Mouse (Mus musculus) intestine, embryonic 16.5 days (tissue): ENCODE data around the gene Htra2. TPM values are rescaled to one million over a fixed set of nuclear protein-coding genes. Genes with fewer than 3 reads are reported as not detected.

Experiments used
- ATAC-seq: fragments of 200-750 bp; cut with Nextera tagmentation; 2 replicates; pipeline ENCODE4 v1.8.0; 2017; ENCODE audit warnings: moderate TSS enrichment, moderate library complexity
- H3K27ac ChIP-seq: fragments of 300-500 bp; sonication (generic); 2 replicates; pipeline ENCODE4 v1.5.1; 2014; ENCODE audit warnings: mild to moderate bottlenecking, low read length
- H3K27me3 ChIP-seq: fragments of 300-500 bp; sonication (generic); replicated peaks from 2 replicates; pipeline ENCODE4 v1.6.1; 2014; ENCODE audit warnings: low read length, control low read depth, mixed read lengths; ENCODE audit not compliant: control insufficient read depth, insufficient read depth
- H3K36me3 ChIP-seq: fragments of 300-500 bp; sonication (generic); 2 replicates; pipeline ENCODE4 v1.6.1; 2014; ENCODE audit warnings: low read length, control low read depth; ENCODE audit not compliant: control insufficient read depth, insufficient read depth
- H3K4me1 ChIP-seq: fragments of 300-500 bp; sonication (generic); 2 replicates; pipeline ENCODE4 v1.6.1; 2014; ENCODE audit warnings: low read length, control low read depth, mixed read lengths; ENCODE audit not compliant: control insufficient read depth, insufficient read depth
- H3K4me2 ChIP-seq: fragments of 300-500 bp; sonication (generic); 2 replicates; pipeline ENCODE4 v1.6.1; 2014; ENCODE audit warnings: low read depth, low read length, control low read depth
- H3K4me3 ChIP-seq: fragments of 300-500 bp; sonication (generic); 2 replicates; pipeline ENCODE4 v1.5.1; 2014; ENCODE audit warnings: mild to moderate bottlenecking, low read length
- H3K9ac ChIP-seq: fragments of 300-500 bp; sonication (generic); 2 replicates; pipeline ENCODE4 v1.6.1; 2014; ENCODE audit warnings: low read depth, low read length
- H3K9me3 ChIP-seq: fragments of 300-500 bp; sonication (generic); 2 replicates; pipeline ENCODE4 v1.6.1; 2016; ENCODE audit warnings: low read length, control low read depth; ENCODE audit not compliant: control insufficient read depth
- WGBS: fragments of 180-500 bp; shearing (Covaris S2); extraction: QIAGEN DNeasy Blood & Tissue Kit; methylation state at CpG from one replicate; pipeline ENCODE4 v1.1.7; 2014; 5-methylcytosine and 5-hydroxymethylcytosine counted together
- polyA plus RNA-seq: library from polyadenylated mRNA; unstranded; fragments of >200 nt; fragmentation: Nextera tagmentation; extraction: Ambion mirVana; gene quantifications from 2 replicates; pipeline ENCODE4 v1.2.1, GENCODE M21; 2015

Gene Htra2
- polyA plus RNA-seq, 1 experiment from 2014 or later, result 68.5 TPM

DNA sequence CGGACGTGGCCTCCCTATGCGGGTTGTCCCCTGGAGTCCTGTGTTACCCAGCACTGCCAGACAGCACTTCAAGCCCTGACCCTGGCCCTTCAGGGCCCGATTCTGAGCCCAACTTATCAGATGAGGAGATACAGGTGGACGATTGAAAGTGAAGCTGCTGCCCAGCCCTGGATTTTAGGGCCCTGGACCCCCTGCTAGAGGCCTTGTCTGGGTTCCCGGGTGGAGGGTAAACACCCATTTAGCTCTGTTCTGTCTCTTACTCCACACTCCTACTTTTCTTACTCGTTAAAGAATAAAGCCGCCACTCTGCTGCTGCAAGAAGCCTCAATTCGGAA, 32.8 kb upstream of the Htra2 start:
- Histone ChIP-seq H3K4me1 (peaks cover 16% of the 10 kb centered on the region), H3K9ac (no peak overlapping the region), H3K4me2 (peak overlapping the region; percentile 33; the same call in 1 of the 2 replicates), H3K4me3 (0 out of 2 replicates have a peak overlapping the region, but pooled peaks have one; percentile 32), H3K36me3 (no peaks in the 10 kb centered on the region), H3K27ac (no peak overlapping the region), H3K27me3 (peaks cover 65% of the 10 kb centered on the region), H3K9me3 (no peaks in the 10 kb centered on the region)
- WGBS, result 14% methylated on average over 9 of the region's 9 CpGs
- no peak for ATAC-seq

DNA sequence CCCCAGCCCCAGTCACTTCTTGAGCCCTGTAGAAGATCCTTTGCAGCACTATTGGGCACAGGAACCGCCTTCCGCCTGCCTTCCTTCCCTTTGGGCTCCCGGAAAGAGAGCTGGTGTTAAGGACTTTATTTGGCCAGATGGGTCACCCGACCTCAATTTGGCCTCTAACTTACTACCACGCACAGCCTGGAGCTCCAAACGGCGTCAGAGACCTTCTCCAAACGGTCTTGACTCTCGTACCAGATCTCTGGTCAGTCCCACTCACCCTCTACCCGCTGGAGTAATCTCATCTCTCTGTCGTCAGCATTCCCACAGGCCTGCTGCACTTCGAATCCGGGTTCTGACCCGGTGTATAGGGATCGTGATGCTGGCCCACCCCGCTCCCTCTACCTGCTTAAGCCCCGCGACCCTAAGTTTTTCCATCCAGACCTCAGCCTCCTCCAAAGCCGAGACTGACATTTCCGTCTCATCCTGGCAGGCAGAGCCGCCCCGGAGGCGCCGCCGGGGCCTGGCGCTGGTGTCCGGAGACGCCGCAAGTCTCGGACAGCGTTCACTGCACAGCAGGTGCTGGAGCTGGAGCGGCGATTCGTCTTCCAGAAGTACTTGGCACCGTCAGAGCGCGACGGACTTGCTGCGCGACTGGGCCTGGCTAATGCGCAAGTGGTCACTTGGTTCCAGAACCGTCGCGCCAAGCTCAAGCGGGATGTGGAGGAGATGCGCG, 32.3 kb upstream of the Htra2 start:
- peaks cover 16% of the 10 kb centered on the region for H3K4me1 ChIP-seq
- no peak for ATAC-seq
- H3K36me3 ChIP-seq, result no peaks in the 10 kb centered on the region
- peaks cover 69% of the 10 kb centered on the region for H3K27me3 ChIP-seq
- peak overlapping the region; percentile 33 for H3K4me2 ChIP-seq
- WGBS, result 3% methylated on average over 47 of the region's 47 CpGs
- peak overlapping the region; percentile 32 for H3K4me3 ChIP-seq
- no peak overlapping the region for H3K9ac ChIP-seq
- no peaks in the 10 kb centered on the region for H3K9me3 ChIP-seq
- no peak overlapping the region for H3K27ac ChIP-seq

DNA sequence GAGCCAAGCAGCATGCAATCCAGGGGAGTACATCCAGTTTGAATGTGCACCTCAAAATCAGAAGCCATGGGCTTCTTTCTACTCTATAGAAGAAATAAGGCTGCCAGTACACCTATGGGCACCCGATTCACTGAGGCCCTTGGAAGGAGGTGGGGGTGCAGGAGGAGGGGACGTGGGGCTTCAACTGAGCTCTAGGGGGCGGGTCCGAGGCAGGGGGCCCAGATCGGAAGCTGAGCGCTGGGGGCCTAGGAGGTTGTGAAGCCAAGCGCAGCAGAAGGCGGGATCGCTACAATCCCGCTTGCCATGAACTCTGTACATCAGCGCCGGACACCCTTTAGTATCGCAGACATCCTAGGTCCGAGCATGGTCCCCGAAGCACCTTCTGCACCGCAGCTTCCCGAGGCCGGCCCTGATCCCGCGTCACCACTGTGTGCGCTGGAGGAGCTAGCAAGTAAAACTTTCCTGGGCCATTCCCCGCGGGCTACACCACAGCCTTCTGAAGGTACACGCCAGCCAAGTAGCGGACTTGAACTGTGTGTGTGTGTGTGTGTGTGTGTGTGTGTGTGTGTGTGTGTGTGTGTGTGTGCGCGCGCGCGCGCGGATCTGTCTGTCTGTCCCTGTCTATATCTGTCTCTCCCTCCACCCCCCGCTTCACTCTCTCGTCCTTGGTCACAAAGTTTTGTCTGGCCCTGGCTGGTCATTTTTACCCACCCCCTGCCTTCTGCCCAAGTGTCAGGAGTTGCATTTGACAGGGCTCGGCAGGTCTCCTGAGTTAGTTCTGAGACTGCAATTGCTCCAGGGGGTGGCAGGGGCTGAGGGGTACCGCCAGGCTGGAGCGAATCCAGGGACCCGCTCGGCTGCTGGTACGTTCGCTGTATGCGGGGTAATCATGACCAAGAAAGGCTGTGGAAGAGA, 31.3 kb upstream of the Htra2 start, which contains the start of gene Lbx2:
Lbx2 (plus strand) TSS at position 247 of the 915 bp plus-strand sequence.
- H3K4me1 ChIP-seq, result peaks cover 16% of the 10 kb centered on the region
- peak within 1 kb of the TSS; percentile 32 for H3K4me3 ChIP-seq
- peak within 1 kb of the TSS; percentile 33 for H3K4me2 ChIP-seq
- H3K36me3 ChIP-seq, result peaks cover 4% of the 10 kb centered on the region
- H3K27me3 ChIP-seq, result peaks cover 70% of the 10 kb centered on the region
- no peak for ATAC-seq
- no peaks in the 10 kb centered on the region for H3K9me3 ChIP-seq
- H3K9ac ChIP-seq, result 0 out of 2 replicates have a peak within 1 kb of the TSS, but pooled peaks have one; percentile 23
- no peak within 1 kb of the TSS for H3K27ac ChIP-seq
- WGBS, result 4% methylated on average over 42 of the region's 42 CpGs

DNA sequence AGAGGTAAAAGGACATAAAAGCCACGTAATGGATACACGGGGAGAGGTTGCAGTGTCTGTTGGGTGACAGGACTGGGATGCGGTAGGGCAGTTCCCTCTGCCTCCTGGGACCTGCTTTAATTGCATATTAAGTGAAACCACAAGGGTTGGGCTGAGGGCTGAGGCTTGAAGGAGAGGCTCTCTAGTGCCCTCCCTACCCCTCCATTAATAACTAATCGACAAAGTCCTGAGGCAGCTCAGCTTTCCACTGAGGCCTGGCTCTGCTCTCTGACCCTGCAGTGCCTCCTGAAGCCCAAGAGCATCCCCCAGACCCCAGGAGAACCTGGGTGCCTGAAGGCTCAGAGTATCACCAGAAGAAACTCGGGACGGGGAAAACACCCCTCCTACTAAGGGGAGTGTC, 29.4 kb upstream of the Htra2 start:
- Histone ChIP-seq H3K9me3 (no peaks in the 10 kb centered on the region), H3K4me1 (peaks cover 17% of the 10 kb centered on the region), H3K4me2 (no peak overlapping the region), H3K4me3 (no peak overlapping the region), H3K9ac (no peak overlapping the region), H3K27ac (no peak overlapping the region), H3K27me3 (peaks cover 65% of the 10 kb centered on the region), H3K36me3 (peaks cover 4% of the 10 kb centered on the region)
- 15% methylated on average over 6 of the region's 6 CpGs for WGBS
- no peak for ATAC-seq

DNA sequence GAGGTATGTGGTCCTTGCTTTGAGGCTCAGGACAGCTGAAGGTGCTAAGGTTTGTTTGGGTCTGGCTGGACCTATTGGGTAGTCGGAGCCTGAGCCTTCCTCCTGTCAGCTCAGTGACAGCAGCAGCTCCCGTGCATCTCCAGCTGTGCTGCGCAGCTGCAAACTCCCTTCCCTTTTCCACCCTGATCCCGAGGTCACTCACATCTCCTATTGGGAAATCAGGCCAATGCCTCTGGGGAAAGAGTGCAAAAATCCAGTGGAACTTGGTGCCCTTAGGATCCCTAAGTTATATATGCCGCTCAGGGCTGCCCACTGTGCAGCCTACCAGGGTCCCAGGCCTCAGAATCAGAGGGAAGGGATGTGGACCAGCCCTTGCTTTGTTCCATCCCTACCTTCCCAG, 28.4 kb upstream of the Htra2 start:
- H3K36me3 ChIP-seq, result peaks cover 4% of the 10 kb centered on the region
- H3K27me3 ChIP-seq, result peaks cover 58% of the 10 kb centered on the region
- H3K4me2 ChIP-seq, result no peak overlapping the region
- WGBS, result 35% methylated on average over 5 of the region's 5 CpGs
- H3K27ac ChIP-seq, result no peak overlapping the region
- no peak for ATAC-seq
- peaks cover 25% of the 10 kb centered on the region for H3K4me1 ChIP-seq
- no peaks in the 10 kb centered on the region for H3K9me3 ChIP-seq
- H3K9ac ChIP-seq, result no peak overlapping the region
- no peak overlapping the region for H3K4me3 ChIP-seq

DNA sequence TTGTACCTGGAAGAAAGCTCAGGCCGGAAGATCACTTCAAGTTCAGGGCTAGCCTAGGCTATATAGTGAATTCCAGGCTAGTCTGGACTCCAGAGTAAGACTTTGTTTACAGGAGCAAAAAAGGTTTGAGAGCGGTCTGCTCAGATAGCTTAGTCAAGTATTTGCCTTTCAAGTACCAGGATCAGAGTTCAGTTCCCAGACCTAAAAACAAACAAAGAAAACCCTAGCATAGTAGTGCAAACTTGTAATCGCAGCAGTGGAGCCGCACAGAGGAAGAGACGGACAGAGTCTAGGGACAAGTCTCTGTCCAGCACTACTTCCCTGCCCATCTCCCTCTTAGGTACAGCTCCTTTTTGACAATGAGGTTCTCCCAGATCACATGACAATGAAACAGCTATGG, 25.1 kb upstream of the Htra2 start:
- H3K36me3 ChIP-seq, result peaks cover 4% of the 10 kb centered on the region

DNA sequence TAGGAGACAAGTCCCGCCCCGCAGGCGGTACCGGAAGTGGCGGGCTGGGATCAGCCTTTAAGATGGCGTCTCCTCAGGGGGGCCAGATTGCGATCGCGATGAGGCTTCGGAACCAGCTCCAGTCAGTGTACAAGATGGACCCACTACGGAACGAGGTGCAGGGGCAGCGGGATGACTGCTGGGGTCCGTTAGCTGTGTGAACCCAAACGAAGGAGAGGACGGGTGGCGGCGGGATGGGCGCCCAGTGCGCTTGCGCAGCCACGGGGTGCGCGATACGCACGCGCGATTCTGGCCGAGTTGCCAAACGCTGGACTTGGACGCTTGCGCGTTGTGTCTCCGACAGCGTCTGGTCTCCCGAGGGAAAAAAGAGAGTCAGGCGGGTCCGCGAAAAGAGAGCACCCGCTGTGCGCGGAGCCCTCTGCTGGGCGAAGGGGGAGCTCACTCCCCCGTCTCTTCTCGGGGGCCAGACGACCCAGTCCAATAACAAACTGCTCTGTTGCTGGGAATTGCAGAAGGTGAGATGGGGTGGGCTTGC, 23.3 kb upstream of the Htra2 start:
- under 1% methylated on average over 46 of the region's 46 CpGs for WGBS
- peak overlapping the region; percentile 85 for H3K4me3 ChIP-seq

More for the DNA sequence above, 25.1 kb upstream of the Htra2 start:
- WGBS, result 89% methylated on average over 5 of the region's 5 CpGs
- ATAC-seq, result no peak
- Histone ChIP-seq H3K9me3 (no peaks in the 10 kb centered on the region), H3K4me1 (peaks cover 8% of the 10 kb centered on the region; the same call in 1 of the 2 replicates), H3K4me2 (no peak overlapping the region), H3K27me3 (peaks cover 33% of the 10 kb centered on the region), H3K4me3 (no peak overlapping the region), H3K27ac (no peak overlapping the region), H3K9ac (no peak overlapping the region)

DNA sequence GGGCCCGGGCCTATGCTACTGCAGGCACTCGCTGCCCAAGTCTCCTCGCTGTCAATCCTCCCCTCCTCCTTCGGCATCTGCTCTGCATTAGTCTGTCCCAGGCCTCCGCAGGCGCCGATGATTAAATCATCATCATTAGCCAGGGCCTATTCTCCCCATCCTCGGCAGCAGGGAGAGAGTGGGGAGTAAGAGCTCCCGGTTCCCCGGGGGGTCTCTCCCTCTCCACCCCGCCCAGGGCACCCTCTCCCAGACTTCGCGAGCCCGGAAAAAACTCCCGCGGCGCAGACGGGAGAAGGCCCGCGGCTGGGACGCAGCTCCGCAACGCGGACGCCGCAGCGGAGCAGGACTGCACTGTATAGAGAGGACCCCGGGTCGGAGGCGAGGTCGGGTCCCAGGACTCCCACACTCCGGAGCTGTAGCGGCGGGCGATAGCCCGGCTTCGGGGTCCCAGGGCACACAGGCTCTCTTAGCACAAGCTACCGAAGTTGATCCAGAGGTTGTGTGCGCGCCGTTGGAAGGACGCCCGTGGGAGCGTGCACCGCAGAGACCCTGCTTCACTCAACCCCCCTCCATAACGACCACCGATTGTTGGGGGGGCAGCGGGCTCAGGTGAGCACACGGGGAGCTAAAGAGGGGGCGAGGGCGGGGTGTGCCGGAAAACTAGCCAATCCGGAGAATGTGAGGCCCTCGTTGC, 22.7 kb upstream of the Htra2 start, which contains the start of gene Pcgf1:
Pcgf1 (plus strand) TSS at position 240 of the 694 bp plus-strand sequence.
- peak within 1 kb of the TSS; percentile 78 for H3K27ac ChIP-seq
- ATAC-seq, result peak; percentile 71
- peak within 1 kb of the TSS; percentile 85 for H3K4me3 ChIP-seq
- peak within 1 kb of the TSS; percentile 97 for H3K4me2 ChIP-seq
- WGBS, result under 1% methylated on average over 54 of the region's 54 CpGs
- H3K4me1 ChIP-seq, result peaks cover 8% of the 10 kb centered on the region; the same call in 1 of the 2 replicates
- peaks cover 29% of the 10 kb centered on the region for H3K27me3 ChIP-seq
- no peaks in the 10 kb centered on the region for H3K9me3 ChIP-seq
- H3K36me3 ChIP-seq, result peaks cover 4% of the 10 kb centered on the region
- H3K9ac ChIP-seq, result peak within 1 kb of the TSS; percentile 88

More for the DNA sequence above, 23.3 kb upstream of the Htra2 start:
- Histone ChIP-seq H3K9me3 (no peaks in the 10 kb centered on the region), H3K27ac (peak overlapping the region; percentile 78), H3K9ac (peak overlapping the region; percentile 88), H3K27me3 (peaks cover 30% of the 10 kb centered on the region), H3K36me3 (peaks cover 4% of the 10 kb centered on the region), H3K4me2 (peak overlapping the region; percentile 85), H3K4me1 (peaks cover 8% of the 10 kb centered on the region; the same call in 1 of the 2 replicates)
- ATAC-seq, result peak; percentile 95
